In genomic region chr13:117482624-117483023, GRCm38 (mm10) we compare ENCODE assay signal across 16 mouse cellular contexts.
"Had no signal": no experiment of that assay in that cellular context is flagged by ENCODE, and none has a peak within 500 bp of the region (broad histone marks: within the 10 kb centered on the region; RNA-seq: fewer than 3 reads in every experiment).

No protein-coding gene starts in this region.

- H3K27ac ChIP-seq: liver, embryonic 12.5 days; liver, embryonic 14.5 days; macrophage; midbrain, embryonic 13.5 days; midbrain, embryonic 15.5 days; neural tube, embryonic 12.5 days had no signal

- H3K27me3 ChIP-seq: liver, embryonic 12.5 days; megakaryocyte, embryonic 14.5 days; midbrain, embryonic 13.5 days; midbrain, embryonic 15.5 days; neural tube, embryonic 12.5 days had no signal

- H3K4me2 ChIP-seq: liver, embryonic 12.5 days; lung, embryonic 14.5 days; midbrain, embryonic 11.5 days; midbrain, embryonic 13.5 days; midbrain, embryonic 15.5 days; neural tube, embryonic 12.5 days had no signal

- H3K36me3 ChIP-seq: liver, embryonic 12.5 days; midbrain, embryonic 13.5 days; midbrain, embryonic 15.5 days; neural tube, embryonic 12.5 days had no signal

- DNase-seq: lung, adult 18-20 months; lung, embryonic 14.5 days; lung, postnatal 10 days; lung, postnatal 36 days; right cerebral cortex, postnatal 14 days; thymus, adult 2 months; thymus, postnatal 25 days; thymus, postnatal 4 days had no signal

- H3K4me1 ChIP-seq: liver, embryonic 12.5 days; megakaryocyte, embryonic 14.5 days; midbrain, embryonic 13.5 days; midbrain, embryonic 15.5 days; neural tube, embryonic 12.5 days had no signal

- H3K9me3 ChIP-seq: liver, embryonic 12.5 days; megakaryocyte, embryonic 14.5 days; midbrain, embryonic 13.5 days; midbrain, embryonic 15.5 days; neural tube, embryonic 12.5 days had no signal

- H3K9ac ChIP-seq: liver, embryonic 12.5 days; liver, embryonic 14.5 days; lung, embryonic 14.5 days; midbrain, embryonic 13.5 days; midbrain, embryonic 15.5 days; neural tube, embryonic 12.5 days had no signal

- ATAC-seq: liver, embryonic 12.5 days; midbrain, embryonic 13.5 days; midbrain, embryonic 15.5 days had no signal

- H3K4me3 ChIP-seq: liver, embryonic 12.5 days; megakaryocyte, embryonic 14.5 days; midbrain, embryonic 13.5 days; midbrain, embryonic 15.5 days; neural tube, embryonic 12.5 days had no signal
